Mouse (Mus musculus) embryonic facial prominence, embryonic 10.5 days (tissue): ENCODE data around the gene Daxx. TPM values are rescaled to one million over a fixed set of nuclear protein-coding genes. Genes with fewer than 3 reads are reported as not detected.

Experiments
- DNase-seq: peaks from one replicate; pipeline ENCODE4 v3.0.0-alpha.2; 2017; ENCODE audit warnings: low spot score
- H3K27ac ChIP-seq: fragments of 300-500 bp; sonication (generic); replicated peaks from 2 replicates; pipeline ENCODE4 v1.5.1; 2016; ENCODE audit warnings: mild to moderate bottlenecking
- H3K27me3 ChIP-seq: fragments of 300-500 bp; sonication (generic); replicated peaks from 2 replicates; pipeline ENCODE4 v1.6.1; 2016; ENCODE audit warnings: low read depth, mild to moderate bottlenecking; ENCODE audit not compliant: poor library complexity, severe bottlenecking
- H3K36me3 ChIP-seq: fragments of 300-500 bp; sonication (generic); replicated peaks from 2 replicates; pipeline ENCODE4 v1.6.1; 2016; ENCODE audit warnings: mild to moderate bottlenecking, moderate library complexity
- H3K4me1 ChIP-seq: fragments of 300-500 bp; sonication (generic); 2 replicates; pipeline ENCODE4 v1.6.1; 2016
- H3K4me3 ChIP-seq: fragments of 300-500 bp; sonication (generic); 2 replicates; pipeline ENCODE4 v1.5.1; 2016; ENCODE audit warnings: mild to moderate bottlenecking, moderate library complexity
- H3K9me3 ChIP-seq: fragments of 300-500 bp; sonication (generic); 2 replicates; pipeline ENCODE4 v1.6.1; 2016; ENCODE audit warnings: mild to moderate bottlenecking
- WGBS: fragments of 180-500 bp; shearing (Covaris S2); methylation state at CpG from one replicate; pipeline ENCODE4 v1.1.7; 2016; 5-methylcytosine and 5-hydroxymethylcytosine counted together
- microRNA-seq: library from miRNA; unstranded; fragments of <30 nt; microRNA quantifications from one replicate; pipeline ENCODE4, GENCODE M21; 2017
- polyA plus RNA-seq: library from polyadenylated mRNA; unstranded; fragments of >200 nt; fragmentation: Nextera tagmentation; extraction: Ambion mirVana; gene quantifications from 2 replicates; pipeline ENCODE4 v1.2.1, GENCODE M21; 2016

Gene Daxx
- polyA plus RNA-seq, 1 experiment from 2014 or later: 80.0 TPM

- DNase-seq: peak; percentile 12
- peaks cover 55% of the 10 kb centered on the region for H3K4me1 ChIP-seq
- peaks cover 65% of the 10 kb centered on the region for H3K36me3 ChIP-seq
- H3K9me3 ChIP-seq: no peaks in the 10 kb centered on the region
- H3K27ac ChIP-seq: peak overlapping the region; percentile 95
- H3K4me3 ChIP-seq: peak overlapping the region; percentile 85
- WGBS: under 1% methylated on average over 33 of the region's 33 CpGs
- no peaks in the 10 kb centered on the region for H3K27me3 ChIP-seq
Measured at GRCm38 (mm10) chr17:33954646-33955554, 45.7 kb downstream of the Daxx start.

- Histone ChIP-seq H3K27ac (peak within 1 kb of the TSS; percentile 95), H3K27me3 (no peaks in the 10 kb centered on the region), H3K9me3 (no peaks in the 10 kb centered on the region), H3K36me3 (peaks cover 65% of the 10 kb centered on the region), H3K4me1 (peaks cover 48% of the 10 kb centered on the region), H3K4me3 (peak within 1 kb of the TSS; percentile 85)
- peak; percentile 96 for DNase-seq
- under 1% methylated on average over 50 of the region's 50 CpGs for WGBS
Measured at GRCm38 (mm10) chr17:33955555-33956214, 46.5 kb downstream of the Daxx start, which contains the start of the genes Vps52 and Rps18. Vps52 (plus strand) TSS chr17:33955812. Rps18 (minus strand) TSS chr17:33956001.

GRCm38 (mm10) chr17:33956336-33956735, 47.1 kb downstream of the Daxx start:
- DNase-seq: no peak
- peak overlapping the region; percentile 85 for H3K4me3 ChIP-seq
- peaks cover 70% of the 10 kb centered on the region for H3K36me3 ChIP-seq
- peak overlapping the region; percentile 95 for H3K27ac ChIP-seq
- 7% methylated on average over 10 of the region's 10 CpGs for WGBS
- H3K27me3 ChIP-seq: no peaks in the 10 kb centered on the region
- peaks cover 41% of the 10 kb centered on the region for H3K4me1 ChIP-seq
- H3K9me3 ChIP-seq: no peaks in the 10 kb centered on the region

GRCm38 (mm10) chr17:33957493-33957892, 48.3 kb downstream of the Daxx start:
- 82% methylated on average over 6 of the region's 6 CpGs for WGBS
- H3K27me3 ChIP-seq: no peaks in the 10 kb centered on the region
- no peak overlapping the region for H3K27ac ChIP-seq
- no peak overlapping the region; the same call in 1 of the 2 replicates for H3K4me3 ChIP-seq
- peaks cover 29% of the 10 kb centered on the region for H3K4me1 ChIP-seq
- peaks cover 71% of the 10 kb centered on the region for H3K36me3 ChIP-seq
- DNase-seq: no peak
- no peaks in the 10 kb centered on the region for H3K9me3 ChIP-seq

GRCm38 (mm10) chr17:33958451-33958850, 49.2 kb downstream of the Daxx start:
- WGBS: 92% methylated on average over 11 of the region's 11 CpGs
- Histone ChIP-seq H3K4me3 (no peak overlapping the region), H3K4me1 (peaks cover 20% of the 10 kb centered on the region), H3K27me3 (no peaks in the 10 kb centered on the region), H3K27ac (no peak overlapping the region), H3K9me3 (no peaks in the 10 kb centered on the region), H3K36me3 (peaks cover 71% of the 10 kb centered on the region)
- DNase-seq: no peak

GRCm38 (mm10) chr17:33959135-33959534, 49.9 kb downstream of the Daxx start:
- Histone ChIP-seq H3K4me1 (peaks cover 13% of the 10 kb centered on the region), H3K4me3 (no peak overlapping the region), H3K27me3 (no peaks in the 10 kb centered on the region), H3K27ac (no peak overlapping the region), H3K9me3 (no peaks in the 10 kb centered on the region), H3K36me3 (peaks cover 71% of the 10 kb centered on the region)
- WGBS: 96% methylated on average over 13 of the region's 13 CpGs
- DNase-seq: no peak

GRCm38 (mm10) chr17:33959948-33960347, 50.7 kb downstream of the Daxx start:
- 92% methylated on average over 15 of the region's 15 CpGs for WGBS
- peak overlapping the region; percentile 8; the same call in 1 of the 2 replicates for H3K4me3 ChIP-seq
- no peaks in the 10 kb centered on the region for H3K9me3 ChIP-seq
- H3K36me3 ChIP-seq: peaks cover 68% of the 10 kb centered on the region
- H3K27me3 ChIP-seq: no peaks in the 10 kb centered on the region
- no peak for DNase-seq
- H3K4me1 ChIP-seq: peaks cover 7% of the 10 kb centered on the region
- H3K27ac ChIP-seq: no peak overlapping the region

- no peak for DNase-seq
- no peaks in the 10 kb centered on the region for H3K4me1 ChIP-seq
- H3K4me3 ChIP-seq: 0 out of 2 replicates have a peak overlapping the region, but pooled peaks have one; percentile 18
- 92% methylated on average over 7 of the region's 7 CpGs for WGBS
- no peaks in the 10 kb centered on the region for H3K9me3 ChIP-seq
- no peak overlapping the region for H3K27ac ChIP-seq
- peaks cover 86% of the 10 kb centered on the region for H3K36me3 ChIP-seq
- H3K27me3 ChIP-seq: no peaks in the 10 kb centered on the region
Measured at GRCm38 (mm10) chr17:33962876-33963275, 53.7 kb downstream of the Daxx start.

Small RNA genes within 50 kb of the gene (microRNA-seq; reads per million reads assigned to microRNA genes)
- gene Gm27740: not detected

Other genes starting within 250 kb of the Daxx start
- gene Hnrnpm, start 222.6 kb upstream of the Daxx start, polyA plus RNA-seq: 567 and 569 TPM in 2 replicates
- gene March2, start 190.7 kb upstream of the Daxx start, polyA plus RNA-seq: 28.0 and 28.5 TPM in 2 replicates
- gene Rab11b, start 148.9 kb upstream of the Daxx start, polyA plus RNA-seq: 342 and 347 TPM in 2 replicates
- 33.4 and 39.0 TPM in 2 replicates for gene Angptl4, start 127.6 kb upstream of the Daxx start, polyA plus RNA-seq
- 25.4 and 29.5 TPM in 2 replicates for gene Kank3, start 98.9 kb upstream of the Daxx start, polyA plus RNA-seq
- 866 and 898 TPM in 2 replicates for gene Rps28, start 84.9 kb upstream of the Daxx start, polyA plus RNA-seq
- gene Ndufa7, start 84.8 kb upstream of the Daxx start, polyA plus RNA-seq: 469 and 477 TPM in 2 replicates
- gene Cd320, start 66.3 kb upstream of the Daxx start, polyA plus RNA-seq: 97.8 and 98.9 TPM in 2 replicates
- not detected in 2 replicates for gene Gm7029, start 35.6 kb upstream of the Daxx start, polyA plus RNA-seq
- gene Kifc1, start 18.8 kb upstream of the Daxx start, polyA plus RNA-seq: 7.0 and 8.5 TPM in 2 replicates
- 0.27 and 0.45 TPM in 2 replicates for gene Platr17, start 4.3 kb upstream of the Daxx start, polyA plus RNA-seq
- 9.9 and 11.8 TPM in 2 replicates for gene Tapbp, start 6.5 kb downstream of the Daxx start, polyA plus RNA-seq
- 19.6 and 21.1 TPM in 2 replicates for gene Zbtb22, start 6.5 kb downstream of the Daxx start, polyA plus RNA-seq
- gene Rgl2, start 20.1 kb downstream of the Daxx start, polyA plus RNA-seq: 40.2 and 41.0 TPM in 2 replicates
- 233 and 235 TPM in 2 replicates for gene Pfdn6, start 30.9 kb downstream of the Daxx start, polyA plus RNA-seq
- 62.1 and 66.0 TPM in 2 replicates for gene Wdr46, start 31.2 kb downstream of the Daxx start, polyA plus RNA-seq
- 3.6 and 4.5 TPM in 2 replicates for gene B3galt4, start 42.1 kb downstream of the Daxx start, polyA plus RNA-seq
- gene Vps52, start 46.4 kb downstream of the Daxx start, polyA plus RNA-seq: 48.2 and 51.5 TPM in 2 replicates
- gene Rps18, start 46.6 kb downstream of the Daxx start, polyA plus RNA-seq: 1,569 and 1,593 TPM in 2 replicates
- gene H2-K1, start 90.9 kb downstream of the Daxx start, polyA plus RNA-seq: 8.4 and 13.4 TPM in 2 replicates
- 11.0 and 11.6 TPM in 2 replicates for gene Ring1, start 115.3 kb downstream of the Daxx start, polyA plus RNA-seq
- gene H2-Ke6, start 118.6 kb downstream of the Daxx start, polyA plus RNA-seq: 41.4 and 44.8 TPM in 2 replicates
- gene Slc39a7, start 122.3 kb downstream of the Daxx start, polyA plus RNA-seq: 167 and 177 TPM in 2 replicates
- gene Rxrb, start 122.4 kb downstream of the Daxx start, polyA plus RNA-seq: 44.7 and 47.9 TPM in 2 replicates
- 1.0 and 1.2 TPM in 2 replicates for gene Col11a2, start 130.0 kb downstream of the Daxx start, polyA plus RNA-seq
- 0.31 and 0.69 TPM in 2 replicates for gene H2-Oa, start 182.9 kb downstream of the Daxx start, polyA plus RNA-seq
- gene H2-DMa, start 210.1 kb downstream of the Daxx start, polyA plus RNA-seq: 4.2 and 4.8 TPM in 2 replicates
- gene Brd2, start 213.2 kb downstream of the Daxx start, polyA plus RNA-seq: 141 and 144 TPM in 2 replicates
- gene H2-DMb2, start 233.9 kb downstream of the Daxx start, polyA plus RNA-seq: 0.17 and 0.28 TPM in 2 replicates
- 0.52 and 0.55 TPM in 2 replicates for gene H2-DMb1, start 243.7 kb downstream of the Daxx start, polyA plus RNA-seq